Mouse (Mus musculus): ENCODE measurements at regions not wholly inside any gene's neighbourhood (a gene's known extent, or its start where the extent isn't known, plus 50 kb on each side); places are given as distances from the start of the nearest gene placed in this dataset.

DNA sequence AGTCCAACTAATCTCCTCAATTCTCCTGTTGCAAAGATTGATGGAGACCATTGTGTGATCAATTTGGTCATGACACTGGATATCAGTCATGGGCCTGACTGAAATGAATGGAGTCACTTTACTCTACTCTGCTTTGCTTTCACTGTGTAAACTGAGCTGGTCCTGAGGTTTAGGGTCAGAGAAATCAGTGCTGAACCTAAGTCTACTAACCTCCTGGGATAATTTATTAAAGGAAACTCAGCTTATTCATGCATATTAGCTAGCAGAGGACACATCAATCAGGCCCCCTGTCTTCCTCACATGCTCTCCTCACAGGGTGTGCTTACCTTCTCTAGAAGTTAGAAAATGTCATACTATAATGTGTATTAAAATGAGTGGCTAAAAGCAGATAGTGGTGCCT is 539.6 kb upstream of the Stxbp6 start:
- Histone ChIP-seq H3K36me3 (ENCODE audit: insufficient read depth, low read length) (no peaks in the 10 kb centered on the region), H3K27me3 (replicated peaks; ENCODE audit: insufficient read depth, low read length) (no peaks in the 10 kb centered on the region), H3K9me3 (ENCODE audit: low read length) (no peaks in the 10 kb centered on the region), H3K4me3 (ENCODE audit: low read depth, low read length) (no peak overlapping the region), H3K27ac (ENCODE audit: low read length) (no peak overlapping the region), H3K4me1 (ENCODE audit: insufficient read depth, low read depth, low read length) (no peaks in the 10 kb centered on the region), H3K4me2 (replicated peaks; ENCODE audit: low read depth, low read length) (no peak overlapping the region), H3K9ac (replicated peaks; ENCODE audit: low read depth) (no peak overlapping the region)
- TF ChIP-seq CTCF (IDR thresholded peaks at IDR 0.05) (no peak), EP300 (IDR thresholded peaks at IDR 0.05) (no peak)
- ATAC-seq (no peak), DNase-seq (ENCODE audit: low spot score) (no peak)

DNA sequence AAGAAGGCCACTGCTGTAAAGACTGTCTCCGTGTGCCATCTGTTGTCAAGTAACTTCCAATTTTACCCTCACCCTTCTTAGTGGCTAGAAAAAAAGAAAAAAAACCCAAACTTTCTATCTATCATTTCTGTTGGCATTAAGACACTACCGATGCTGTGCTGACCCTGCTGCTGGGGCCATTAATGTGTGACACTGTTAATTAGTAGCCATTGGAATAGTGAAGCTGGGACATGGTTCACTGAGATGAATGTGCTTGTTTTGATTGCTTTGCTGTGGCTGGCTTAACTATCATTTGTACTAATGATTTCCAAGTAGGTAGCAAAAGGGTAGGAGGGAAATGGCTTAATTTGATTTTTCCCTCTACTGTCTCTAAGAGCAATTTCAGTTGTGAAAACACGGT is 524.9 kb upstream of the Stxbp6 start:
- 47% methylated on average over 3 of the region's 3 CpGs for WGBS
- ATAC-seq, result no peak
- no peaks in the 10 kb centered on the region for H3K36me3 ChIP-seq (ENCODE audit: insufficient read depth, low read length)

DNA sequence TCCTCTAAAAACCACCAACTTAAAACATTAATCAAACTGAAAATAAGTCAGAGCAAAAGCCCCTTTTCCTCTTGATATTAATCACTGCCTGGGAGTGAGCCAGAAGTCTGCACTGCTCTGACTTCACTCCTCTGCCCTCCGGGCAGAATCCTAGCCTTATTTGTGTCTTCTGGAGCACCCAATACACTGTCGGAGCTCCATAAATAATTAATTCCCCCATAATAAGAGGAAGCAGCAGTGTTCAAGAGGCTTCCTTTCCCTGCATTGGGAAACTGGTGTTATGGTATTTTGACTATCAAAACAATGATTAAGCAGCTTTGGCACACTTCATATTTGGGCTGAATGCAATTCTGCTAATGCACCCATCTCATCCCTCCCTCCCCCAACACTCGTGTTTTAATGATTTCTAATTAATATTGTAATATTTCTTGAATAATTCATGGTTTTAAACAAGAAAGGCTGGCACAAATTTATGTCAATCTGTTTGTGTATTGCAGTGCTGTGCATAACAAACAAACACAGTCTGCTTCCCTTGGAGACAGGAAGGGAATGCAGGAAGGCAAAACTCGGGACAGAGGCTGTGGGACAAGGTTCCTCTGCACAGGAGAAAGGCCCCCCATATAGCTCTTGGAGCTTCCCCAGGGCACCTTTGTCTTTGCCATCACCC is 523.5 kb upstream of the Stxbp6 start:
- Histone ChIP-seq H3K27ac (ENCODE audit: low read length) (no peak overlapping the region), H3K9ac (replicated peaks; ENCODE audit: low read depth) (no peak overlapping the region), H3K27me3 (replicated peaks; ENCODE audit: insufficient read depth, low read length) (no peaks in the 10 kb centered on the region), H3K36me3 (ENCODE audit: insufficient read depth, low read length) (no peaks in the 10 kb centered on the region), H3K9me3 (ENCODE audit: low read length) (no peaks in the 10 kb centered on the region), H3K4me1 (ENCODE audit: insufficient read depth, low read depth, low read length) (no peaks in the 10 kb centered on the region), H3K4me2 (replicated peaks; ENCODE audit: low read depth, low read length) (no peak overlapping the region), H3K4me3 (ENCODE audit: low read depth, low read length) (no peak overlapping the region)
- ATAC-seq (no peak), DNase-seq (ENCODE audit: low spot score) (no peak)
- 37% methylated on average over 4 of the region's 4 CpGs for WGBS
- TF ChIP-seq EP300 (IDR thresholded peaks at IDR 0.05), result no peak
- TF ChIP-seq CTCF (IDR thresholded peaks at IDR 0.05), result no peak

More for the DNA sequence above, 524.9 kb upstream of the Stxbp6 start:
- Histone ChIP-seq H3K9ac (replicated peaks; ENCODE audit: low read depth) (no peak overlapping the region), H3K9me3 (ENCODE audit: low read length) (no peaks in the 10 kb centered on the region), H3K4me3 (ENCODE audit: low read depth, low read length) (no peak overlapping the region), H3K27ac (ENCODE audit: low read length) (no peak overlapping the region), H3K4me1 (ENCODE audit: insufficient read depth, low read depth, low read length) (no peaks in the 10 kb centered on the region), H3K27me3 (replicated peaks; ENCODE audit: insufficient read depth, low read length) (no peaks in the 10 kb centered on the region), H3K4me2 (replicated peaks; ENCODE audit: low read depth, low read length) (no peak overlapping the region)
- DNase-seq (ENCODE audit: low spot score), result no peak
- no peak for TF ChIP-seq EP300 (IDR thresholded peaks at IDR 0.05)
- no peak for TF ChIP-seq CTCF (IDR thresholded peaks at IDR 0.05)

DNA sequence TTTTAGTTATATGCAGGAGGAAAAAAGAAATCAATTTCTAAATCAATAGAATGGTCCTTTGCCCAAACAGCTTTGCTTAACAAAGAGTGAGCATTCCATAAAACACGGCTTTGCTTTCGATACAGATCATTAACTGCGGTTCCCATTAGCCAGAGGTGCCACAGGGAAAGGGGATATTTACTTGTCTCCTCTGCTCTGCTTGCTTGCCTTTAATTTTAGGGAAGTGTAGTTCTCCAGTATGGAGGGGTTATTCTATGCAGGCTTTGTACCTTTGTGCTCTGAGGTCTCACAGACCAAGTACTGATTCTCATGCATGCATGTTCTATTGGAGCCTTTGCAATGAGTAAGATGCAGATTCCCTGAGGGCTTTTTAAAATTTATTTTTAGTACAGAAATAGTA is 520.2 kb upstream of the Stxbp6 start:
- Histone ChIP-seq H3K27ac (ENCODE audit: low read length) (no peak overlapping the region), H3K4me2 (replicated peaks; ENCODE audit: low read depth, low read length) (no peak overlapping the region), H3K4me3 (ENCODE audit: low read depth, low read length) (no peak overlapping the region), H3K9me3 (ENCODE audit: low read length) (no peaks in the 10 kb centered on the region), H3K36me3 (ENCODE audit: insufficient read depth, low read length) (no peaks in the 10 kb centered on the region), H3K9ac (replicated peaks; ENCODE audit: low read depth) (no peak overlapping the region), H3K27me3 (replicated peaks; ENCODE audit: insufficient read depth, low read length) (no peaks in the 10 kb centered on the region), H3K4me1 (ENCODE audit: insufficient read depth, low read depth, low read length) (no peaks in the 10 kb centered on the region)
- WGBS, result 93% methylated on average over 3 of the region's 3 CpGs
- no peak for DNase-seq (ENCODE audit: low spot score)
- ATAC-seq, result no peak
- TF ChIP-seq EP300 (IDR thresholded peaks at IDR 0.05) (no peak), CTCF (IDR thresholded peaks at IDR 0.05) (no peak)

DNA sequence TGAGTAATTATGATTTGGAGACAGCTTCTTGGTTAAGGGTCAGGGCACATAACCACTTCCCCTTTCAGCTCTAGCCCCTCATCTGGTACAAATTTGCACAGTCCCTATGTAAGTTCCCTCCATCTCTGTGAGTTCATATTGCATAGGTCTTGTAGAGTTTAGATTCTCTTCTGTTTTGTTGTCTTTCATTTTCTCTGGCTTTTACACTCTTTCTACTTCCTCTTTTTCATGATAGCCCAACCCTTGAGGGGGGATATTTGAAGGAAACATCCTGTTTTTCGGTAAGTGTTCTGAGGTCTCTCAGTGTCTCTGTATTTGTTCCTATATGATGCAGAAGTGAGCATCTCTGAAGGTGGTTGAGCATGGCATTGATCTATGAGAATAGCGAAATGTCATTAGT is 515.7 kb upstream of the Stxbp6 start:
- Histone ChIP-seq H3K36me3 (ENCODE audit: insufficient read depth, low read length) (no peaks in the 10 kb centered on the region), H3K4me1 (ENCODE audit: insufficient read depth, low read depth, low read length) (no peaks in the 10 kb centered on the region), H3K9me3 (ENCODE audit: low read length) (no peaks in the 10 kb centered on the region), H3K27ac (ENCODE audit: low read length) (no peak overlapping the region), H3K27me3 (replicated peaks; ENCODE audit: insufficient read depth, low read length) (no peaks in the 10 kb centered on the region), H3K4me2 (replicated peaks; ENCODE audit: low read depth, low read length) (no peak overlapping the region), H3K9ac (replicated peaks; ENCODE audit: low read depth) (no peak overlapping the region), H3K4me3 (ENCODE audit: low read depth, low read length) (no peak overlapping the region)
- DNase-seq (ENCODE audit: low spot score) (no peak), ATAC-seq (no peak)
- TF ChIP-seq EP300 (IDR thresholded peaks at IDR 0.05), result no peak
- no peak for TF ChIP-seq CTCF (IDR thresholded peaks at IDR 0.05)
- WGBS, result 84% methylated on average over 2 of the region's 2 CpGs

DNA sequence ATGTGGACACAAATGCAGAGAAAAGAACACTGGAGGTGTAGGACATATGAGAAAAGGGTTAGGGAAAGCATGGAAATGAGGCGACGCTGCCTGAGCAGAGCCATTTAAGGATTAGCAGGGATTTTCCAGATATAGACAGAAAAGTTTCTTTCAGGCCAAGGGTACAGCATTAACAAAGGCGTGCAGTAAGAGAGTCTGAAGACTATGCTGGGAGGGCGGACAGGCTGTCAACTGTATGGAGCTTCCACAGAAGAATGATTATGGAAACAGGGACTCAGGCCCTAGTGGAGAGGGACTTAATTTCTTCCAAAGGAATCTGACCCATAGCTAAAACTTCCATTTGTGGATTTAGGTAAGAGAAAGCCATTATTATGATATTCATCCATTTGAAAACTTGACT is 511.3 kb upstream of the Stxbp6 start:
- Histone ChIP-seq H3K9ac (replicated peaks; ENCODE audit: low read depth) (no peak overlapping the region), H3K4me2 (replicated peaks; ENCODE audit: low read depth, low read length) (no peak overlapping the region), H3K9me3 (ENCODE audit: low read length) (no peaks in the 10 kb centered on the region), H3K4me1 (ENCODE audit: insufficient read depth, low read depth, low read length) (no peaks in the 10 kb centered on the region), H3K36me3 (ENCODE audit: insufficient read depth, low read length) (no peaks in the 10 kb centered on the region), H3K27me3 (replicated peaks; ENCODE audit: insufficient read depth, low read length) (no peaks in the 10 kb centered on the region), H3K27ac (ENCODE audit: low read length) (no peak overlapping the region), H3K4me3 (ENCODE audit: low read depth, low read length) (no peak overlapping the region)
- TF ChIP-seq CTCF (IDR thresholded peaks at IDR 0.05) (no peak), EP300 (IDR thresholded peaks at IDR 0.05) (no peak)
- 89% methylated on average over 4 of the region's 4 CpGs for WGBS
- DNase-seq (ENCODE audit: low spot score), result no peak
- ATAC-seq, result no peak
